ENCODE assay signal across 20 mouse cellular contexts in the genomic region with DNA sequence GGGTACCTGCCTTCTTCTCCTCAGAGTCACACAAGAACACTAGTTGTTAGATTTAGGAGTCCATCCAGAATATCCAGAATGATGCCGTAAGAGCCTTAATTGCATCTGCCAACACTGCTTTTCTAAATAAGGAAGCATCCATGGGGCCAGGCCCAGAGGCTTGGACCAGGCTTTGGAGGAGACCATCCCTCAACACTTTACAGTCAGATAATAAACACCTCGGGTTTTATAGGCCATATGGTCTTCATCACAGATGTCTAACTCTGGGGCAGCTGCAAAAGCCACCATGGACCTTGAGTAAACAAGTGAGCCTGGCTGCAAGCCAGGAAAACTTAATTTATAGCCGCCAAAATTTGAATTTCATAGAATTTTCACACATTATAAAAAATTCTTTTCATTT. TPM values are rescaled to one million over a fixed set of nuclear protein-coding genes. Genes with fewer than 3 reads are reported as not detected.
DNase-seq lines count a peak whose midpoint lies in the region; ATAC-seq and TF ChIP-seq lines count a peak whose summit lies in the region.
"Had no signal": no experiment of that assay in that cellular context is flagged by ENCODE, and none has a peak within 500 bp of the region (broad histone marks: within the 10 kb centered on the region; RNA-seq: fewer than 3 reads in every experiment).

No protein-coding gene starts in this region.

- H3K4me2 ChIP-seq in kidney, embryonic 15.5 days = no peak overlapping the region
- H3K4me2 ChIP-seq in kidney, embryonic 16.5 days (replicated peaks; ENCODE audit: low read depth, low read length) = no peak overlapping the region
- H3K4me2 ChIP-seq in limb, embryonic 11.5 days (ENCODE audit: low read depth, severe bottlenecking) = no peak overlapping the region
- H3K4me2 ChIP-seq in hindbrain, postnatal 0 days (ENCODE audit: low read depth, low read length) = no peak overlapping the region
- H3K4me2 ChIP-seq: embryonic facial prominence, embryonic 12.5 days had no signal

- 0 out of 2 replicates have a peak, but pooled peaks have one; percentile 43 for ATAC-seq in kidney, embryonic 15.5 days (replicated peaks; ENCODE audit: low FRiP score)
- no peak for ATAC-seq in kidney, embryonic 16.5 days (ENCODE audit: low FRiP score, low TSS enrichment)
- peak; percentile 87 for ATAC-seq in limb, embryonic 11.5 days (ENCODE audit: insufficient number of reproducible peaks, low FRiP score, low TSS enrichment, low read depth)
- no peak for ATAC-seq in hindbrain, postnatal 0 days
- ATAC-seq: Patski had no signal

- no peaks in the 10 kb centered on the region; the same call in 1 of the 2 replicates for H3K27me3 ChIP-seq in kidney, embryonic 15.5 days
- no peaks in the 10 kb centered on the region for H3K27me3 ChIP-seq in kidney, embryonic 16.5 days (ENCODE audit: insufficient read depth, low read length)
- peaks cover 2% of the 10 kb centered on the region; the same call in 1 of the 2 replicates for H3K27me3 ChIP-seq in limb, embryonic 11.5 days (ENCODE audit: control insufficient read depth, insufficient read depth, low read length)
- H3K27me3 ChIP-seq in hindbrain, postnatal 0 days (ENCODE audit: insufficient read depth, low read length) = no peaks in the 10 kb centered on the region
- H3K27me3 ChIP-seq: embryonic facial prominence, embryonic 12.5 days had no signal

- H3K27ac ChIP-seq in kidney, embryonic 15.5 days = no peak overlapping the region
- no peak overlapping the region for H3K27ac ChIP-seq in kidney, embryonic 16.5 days (ENCODE audit: low read length)
- no peak overlapping the region for H3K27ac ChIP-seq in limb, embryonic 11.5 days (replicated peaks; ENCODE audit: low read depth, low read length)
- H3K27ac ChIP-seq in hindbrain, postnatal 0 days = no peak overlapping the region
- H3K27ac ChIP-seq: embryonic facial prominence, embryonic 12.5 days; forebrain, embryonic 10.5 days had no signal

- TF ChIP-seq CTCF in hindbrain, postnatal 0 days (IDR thresholded peaks at IDR 0.05; ENCODE audit: low read depth) = no peak

- WGBS in kidney, embryonic 15.5 days = 41% methylated on average over 3 of the region's 3 CpGs
- WGBS in kidney, embryonic 16.5 days = 45% methylated on average over 3 of the region's 3 CpGs
- 18% methylated on average over 3 of the region's 3 CpGs for WGBS in limb, embryonic 11.5 days
- 60% methylated on average over 3 of the region's 3 CpGs for WGBS in hindbrain, postnatal 0 days

- DNase-seq in embryo, embryonic 10 days (ENCODE audit: low spot score) = peak; percentile 12
- no peak for DNase-seq in embryo, embryonic 9.5 days (ENCODE audit: extremely low spot score)
- DNase-seq in MN1 (ENCODE audit: low spot score) = peak; percentile 35
- DNase-seq in limb, embryonic 11.5 days (ENCODE audit: low spot score) = peak; percentile 69
- no peak for DNase-seq in hindbrain, postnatal 0 days (ENCODE audit: low spot score)
- no peak for DNase-seq in B cell, adult 2 months
- DNase-seq: cerebellum, adult 11-12 months; kidney, postnatal 14 days; lung, postnatal 4 days; midbrain, embryonic 14.5 days; right cerebral cortex, postnatal 4 days; thymus, postnatal 36 days had no signal

- H3K4me1 ChIP-seq in kidney, embryonic 15.5 days = no peaks in the 10 kb centered on the region
- H3K4me1 ChIP-seq in kidney, embryonic 16.5 days (ENCODE audit: insufficient read depth, low read length) = no peaks in the 10 kb centered on the region
- peaks cover 5% of the 10 kb centered on the region; the same call in 1 of the 2 replicates for H3K4me1 ChIP-seq in limb, embryonic 11.5 days (ENCODE audit: control insufficient read depth, insufficient read depth, low read length)
- H3K4me1 ChIP-seq in hindbrain, postnatal 0 days (ENCODE audit: insufficient read depth, low read length) = peaks cover 8% of the 10 kb centered on the region; the same call in 1 of the 2 replicates
- H3K4me1 ChIP-seq: embryonic facial prominence, embryonic 12.5 days; forebrain, embryonic 10.5 days had no signal

- H3K36me3 ChIP-seq in kidney, embryonic 15.5 days = no peaks in the 10 kb centered on the region
- H3K36me3 ChIP-seq in kidney, embryonic 16.5 days (ENCODE audit: insufficient read depth, low read length) = no peaks in the 10 kb centered on the region
- no peaks in the 10 kb centered on the region for H3K36me3 ChIP-seq in limb, embryonic 11.5 days (ENCODE audit: control insufficient read depth, insufficient read depth, low read length)
- no peaks in the 10 kb centered on the region for H3K36me3 ChIP-seq in hindbrain, postnatal 0 days (ENCODE audit: insufficient read depth, low read length)
- H3K36me3 ChIP-seq: embryonic facial prominence, embryonic 12.5 days; forebrain, embryonic 10.5 days had no signal

- no peak overlapping the region for H3K9ac ChIP-seq in kidney, embryonic 15.5 days
- H3K9ac ChIP-seq in kidney, embryonic 16.5 days (replicated peaks; ENCODE audit: low read length) = no peak overlapping the region
- no peak overlapping the region for H3K9ac ChIP-seq in limb, embryonic 11.5 days (ENCODE audit: low read length)
- H3K9ac ChIP-seq in hindbrain, postnatal 0 days (replicated peaks; ENCODE audit: low read length) = no peak overlapping the region
- H3K9ac ChIP-seq: embryonic facial prominence, embryonic 12.5 days had no signal

- H3K4me3 ChIP-seq in kidney, embryonic 15.5 days (replicated peaks) = no peak overlapping the region
- H3K4me3 ChIP-seq in kidney, embryonic 16.5 days (ENCODE audit: low read length) = no peak overlapping the region
- H3K4me3 ChIP-seq in limb, embryonic 11.5 days (ENCODE audit: low read depth, low read length) = no peak overlapping the region
- no peak overlapping the region for H3K4me3 ChIP-seq in hindbrain, postnatal 0 days (ENCODE audit: low read length)
- H3K4me3 ChIP-seq: embryonic facial prominence, embryonic 12.5 days; forebrain, embryonic 10.5 days had no signal

- H3K9me3 ChIP-seq in kidney, embryonic 15.5 days (replicated peaks) = no peaks in the 10 kb centered on the region
- no peaks in the 10 kb centered on the region for H3K9me3 ChIP-seq in kidney, embryonic 16.5 days (ENCODE audit: low read length)
- H3K9me3 ChIP-seq in limb, embryonic 11.5 days (ENCODE audit: control insufficient read depth, low read length) = no peaks in the 10 kb centered on the region
- no peaks in the 10 kb centered on the region for H3K9me3 ChIP-seq in hindbrain, postnatal 0 days (ENCODE audit: low read length)
- H3K9me3 ChIP-seq: embryonic facial prominence, embryonic 12.5 days; forebrain, embryonic 10.5 days had no signal

RNA-seq across cellular contexts. Expression of a gene that starts 53.1 kb away (rescaled TPM):
- polyA plus RNA-seq in kidney, embryonic 15.5 days (2015; fragmentation: Nextera tagmentation; extraction: Ambion mirVana) = 0.17 and 0.30 TPM in 2 replicates
- polyA plus RNA-seq in kidney, embryonic 16.5 days (2015; fragmentation: Nextera tagmentation; extraction: Ambion mirVana) = 0.15 and 0.24 TPM in 2 replicates
- 0.08 and 0.13 TPM in 2 replicates for polyA plus RNA-seq in limb, embryonic 11.5 days (2014; fragmentation: Nextera tagmentation; extraction: Ambion mirVana)
- total RNA-seq in hindbrain, postnatal 0 days (2014; rRNA removed) = 5.3 and 7.6 TPM in 2 replicates
- polyA plus RNA-seq in hindbrain, postnatal 0 days (2015; fragmentation: Nextera tagmentation; extraction: Ambion mirVana) = 2.4 and 2.9 TPM in 2 replicates
- total RNA-seq: gastrocnemius, adult 18-20 months; heart, adult 8-10 months; liver, adult 2 months had no signal
- polyA plus RNA-seq: liver, adult 2 months had no signal

Comparison
In these comparisons a context has a peak if more than half of its experiments do, and no peak if none do; other contexts are left out.
1. DNase-seq: peak in embryo, embryonic 10 days (single experiment), MN1 (single experiment) and limb, embryonic 11.5 days (single experiment); none in embryo, embryonic 9.5 days (single experiment), hindbrain, postnatal 0 days (single experiment) and B cell, adult 2 months (0 of 2).
2. ATAC-seq: peak in kidney, embryonic 15.5 days (single experiment) and limb, embryonic 11.5 days (single experiment); none in kidney, embryonic 16.5 days (single experiment) and hindbrain, postnatal 0 days (single experiment).